Mouse (Mus musculus) large intestine, adult 2 months (tissue): ENCODE measurements around the gene Wrap73. TPM values are rescaled to one million over a fixed set of nuclear protein-coding genes. Genes with fewer than 3 reads are reported as not detected.
A peak's percentile ranks its signal among the peaks of the same experiment; 100 is the strongest.

Experiments used
- DNase-seq: peaks from one replicate; pipeline ENCODE4 v3.0.0-alpha.2; 2012; ENCODE audit warnings: low read depth, low spot score
- WGBS: fragments of 180-500 bp; shearing (Covaris S2); methylation state at CpG from one replicate; pipeline ENCODE4 v1.1.7; 2018; 5-methylcytosine and 5-hydroxymethylcytosine counted together
- polyA plus RNA-seq: library from polyadenylated mRNA; depleted of rRNA; stranded (reverse); fragments of >200 nt; gene quantifications from 2 replicates; pipeline ENCODE4 v1.2.3, GENCODE M21; 2012; rRNA removed

The Wrap73 gene
- 20.8 and 21.7 TPM in 2 replicates for polyA plus RNA-seq

DNA sequence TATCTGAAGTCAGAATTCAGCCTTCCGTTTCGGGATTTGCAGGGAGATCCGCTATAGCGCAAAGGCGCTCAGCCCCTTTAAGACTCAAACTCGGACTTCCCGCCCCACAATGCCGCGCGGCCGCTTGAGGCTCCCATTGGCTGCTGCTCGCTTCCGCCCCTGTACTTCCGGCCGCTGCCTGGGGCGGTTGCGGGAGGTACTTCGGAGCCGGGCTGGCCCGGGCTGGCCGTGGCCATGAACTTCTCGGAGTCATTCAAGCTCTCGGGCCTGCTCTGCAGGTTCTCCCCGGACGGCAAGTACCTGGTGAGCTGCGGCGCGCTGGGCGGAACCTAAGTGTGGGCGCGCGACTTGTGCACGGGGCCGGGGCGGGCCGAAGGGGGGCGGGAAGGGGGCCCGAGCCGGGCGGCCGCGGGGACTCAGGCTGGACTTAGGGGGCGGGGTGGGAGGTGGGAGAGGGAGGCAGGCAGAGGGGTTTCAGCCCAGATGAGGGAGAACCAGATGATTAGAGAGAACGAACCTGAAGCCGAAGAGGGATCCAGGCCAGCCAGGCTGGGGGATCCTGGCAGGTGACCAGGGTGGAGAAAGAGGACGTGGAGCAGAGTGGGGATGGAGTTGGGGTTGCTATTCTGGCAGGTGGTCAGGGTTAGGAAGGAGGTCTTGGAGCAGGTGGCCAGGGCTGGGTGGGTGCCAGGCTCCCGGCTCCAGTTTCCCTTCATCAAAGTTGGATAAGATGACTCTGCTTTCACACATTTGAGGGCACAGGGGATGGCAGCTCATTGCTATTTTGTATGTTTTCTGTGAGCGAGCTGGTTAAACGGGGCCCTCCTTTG lies at the start of gene Wrap73:
TSS of gene Wrap73 (plus strand) at position 162 of the 830 bp plus-strand sequence.
- DNase-seq: peak; percentile 58
- WGBS: under 1% methylated on average over 49 of the region's 49 CpGs

DNA sequence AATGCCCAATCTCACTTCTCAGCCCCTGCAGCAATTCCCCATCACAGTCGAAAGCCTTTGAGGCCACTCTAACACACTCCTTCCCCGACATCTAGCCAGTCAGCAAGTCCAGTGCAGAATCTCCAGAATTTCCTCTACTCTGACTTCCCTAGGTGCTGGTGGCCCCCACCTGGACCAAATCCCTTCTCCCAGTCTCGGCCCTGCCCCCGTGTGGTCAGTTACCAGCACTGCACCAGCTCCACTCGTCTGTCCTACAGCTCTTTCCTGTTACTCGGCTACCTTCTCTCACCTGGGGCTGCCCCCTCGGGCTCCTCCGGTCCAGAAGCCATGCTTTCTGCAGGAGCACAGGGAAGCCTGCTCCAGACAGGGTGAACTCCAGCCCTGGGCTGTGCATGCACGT lies 49.0 kb upstream of the Wrap73 start:
- no peak for DNase-seq
- WGBS: 15% methylated on average over 9 of the region's 9 CpGs

DNA sequence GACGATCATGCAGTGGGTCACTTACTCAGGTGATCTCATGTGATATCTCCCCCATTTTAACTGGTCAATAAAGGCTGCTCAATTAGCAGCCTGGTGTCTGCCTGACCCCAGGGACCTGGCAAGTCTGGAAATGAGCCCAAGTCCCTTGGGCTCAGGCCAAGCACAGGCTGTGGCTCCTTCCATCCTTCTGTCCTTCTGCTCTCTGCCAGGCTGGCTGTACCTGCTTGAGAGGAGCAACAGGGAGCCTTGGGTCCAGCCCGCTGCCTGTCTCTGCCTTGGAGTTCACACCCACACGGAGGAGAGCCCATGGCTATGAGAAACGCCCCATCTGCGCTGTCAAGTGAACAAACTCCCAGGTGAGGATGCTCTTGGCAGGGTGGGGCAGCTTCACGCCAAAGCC lies 46.1 kb upstream of the Wrap73 start:
- WGBS: 12% methylated on average over 6 of the region's 6 CpGs
- no peak for DNase-seq

DNA sequence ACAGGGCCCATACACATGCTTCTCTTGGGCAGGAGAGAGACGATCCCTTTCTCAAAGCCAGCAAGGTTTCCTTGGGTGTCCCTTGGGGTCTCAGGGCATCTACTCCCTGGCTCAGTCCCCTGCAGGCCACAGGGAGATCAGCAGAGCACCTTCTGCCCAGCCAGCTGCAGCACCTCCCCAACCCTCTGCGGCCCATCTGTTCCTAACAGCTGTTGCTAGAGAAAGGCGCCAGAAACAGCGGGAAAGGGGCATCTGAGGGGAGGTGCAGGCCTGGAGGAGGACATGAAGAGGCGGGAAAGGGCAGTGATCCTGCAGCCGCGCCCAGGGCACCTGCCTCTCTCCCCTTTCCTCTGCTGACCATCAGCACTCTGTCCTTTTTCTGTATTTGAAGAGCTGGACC lies 42.8 kb upstream of the Wrap73 start:
- DNase-seq: no peak
- 47% methylated on average over 7 of the region's 7 CpGs for WGBS

DNA sequence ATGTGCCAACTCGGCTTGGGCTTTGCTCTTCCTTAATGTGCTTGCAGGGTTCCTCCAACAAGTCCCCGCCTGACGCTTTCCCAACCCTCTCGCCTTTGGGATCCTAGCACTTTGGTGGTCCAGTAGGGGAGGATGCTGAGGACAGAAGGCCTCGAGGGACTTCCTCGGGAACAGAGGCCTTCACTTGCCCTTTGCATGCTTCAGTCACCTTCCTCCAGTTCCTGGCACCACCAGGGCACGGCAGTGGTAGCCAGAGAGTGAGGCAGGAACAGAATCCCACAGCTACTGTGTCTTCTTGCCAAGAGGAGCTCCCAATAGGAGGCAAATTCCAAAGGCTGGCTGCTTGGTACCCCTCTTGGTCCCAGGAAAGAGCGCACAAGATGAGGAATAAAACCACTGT lies 38.8 kb upstream of the Wrap73 start:
- DNase-seq: no peak
- 67% methylated on average over 8 of the region's 8 CpGs for WGBS

DNA sequence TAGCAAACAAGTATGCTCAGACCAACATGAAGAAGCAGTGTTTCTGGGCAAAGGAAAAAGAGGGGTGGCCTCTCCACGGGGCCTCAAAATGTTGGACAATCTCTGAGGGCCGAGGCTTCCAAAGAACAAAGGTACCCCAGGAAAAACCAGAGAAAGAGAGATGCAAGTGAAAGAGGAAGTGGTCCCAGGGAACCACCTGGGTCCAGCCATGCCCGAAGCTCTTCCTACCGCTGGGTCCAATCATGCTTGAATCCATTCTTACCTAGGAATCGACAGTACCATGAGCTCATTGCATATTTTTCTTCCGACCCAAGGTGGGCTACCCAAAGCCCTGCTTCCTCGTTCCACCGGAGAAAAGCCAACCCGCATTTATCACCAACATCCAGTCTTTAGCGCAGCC lies 38.3 kb upstream of the Wrap73 start:
- no peak for DNase-seq
- 84% methylated on average over 10 of the region's 10 CpGs for WGBS

DNA sequence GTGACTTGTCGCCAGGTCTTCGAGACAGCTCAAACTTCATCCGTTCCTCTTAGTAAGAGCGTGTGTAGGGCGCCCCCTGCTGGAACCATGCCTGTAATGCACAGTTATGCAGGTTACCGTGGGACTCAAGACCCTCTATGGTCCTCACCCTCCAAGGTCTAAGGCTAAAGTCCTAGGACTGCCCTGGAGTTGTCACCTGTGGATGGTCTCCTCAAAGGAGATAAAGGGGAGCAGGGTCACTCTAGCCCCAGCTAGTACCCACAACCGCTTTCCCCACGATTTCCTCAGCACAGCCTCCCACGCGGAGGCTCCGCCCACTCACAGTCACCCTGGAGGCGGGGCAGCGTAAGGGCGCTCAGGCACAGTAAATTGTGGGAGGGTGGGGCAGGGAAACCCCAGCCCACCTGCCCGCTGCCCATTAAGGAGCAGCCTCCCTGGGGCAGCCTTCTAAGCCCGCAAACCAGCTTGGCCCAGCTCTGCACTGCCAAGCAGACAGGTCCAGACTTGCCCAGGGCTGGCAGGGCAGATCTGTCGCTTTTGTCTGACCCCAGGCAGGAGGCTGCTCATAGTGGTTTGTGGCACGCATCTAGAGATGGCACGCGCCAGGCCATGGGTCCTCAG lies 36.7 kb upstream of the Wrap73 start:
- 24% methylated on average over 20 of the region's 20 CpGs for whole genome bisulfite sequencing
- DNase-seq: peak; percentile 25

DNA sequence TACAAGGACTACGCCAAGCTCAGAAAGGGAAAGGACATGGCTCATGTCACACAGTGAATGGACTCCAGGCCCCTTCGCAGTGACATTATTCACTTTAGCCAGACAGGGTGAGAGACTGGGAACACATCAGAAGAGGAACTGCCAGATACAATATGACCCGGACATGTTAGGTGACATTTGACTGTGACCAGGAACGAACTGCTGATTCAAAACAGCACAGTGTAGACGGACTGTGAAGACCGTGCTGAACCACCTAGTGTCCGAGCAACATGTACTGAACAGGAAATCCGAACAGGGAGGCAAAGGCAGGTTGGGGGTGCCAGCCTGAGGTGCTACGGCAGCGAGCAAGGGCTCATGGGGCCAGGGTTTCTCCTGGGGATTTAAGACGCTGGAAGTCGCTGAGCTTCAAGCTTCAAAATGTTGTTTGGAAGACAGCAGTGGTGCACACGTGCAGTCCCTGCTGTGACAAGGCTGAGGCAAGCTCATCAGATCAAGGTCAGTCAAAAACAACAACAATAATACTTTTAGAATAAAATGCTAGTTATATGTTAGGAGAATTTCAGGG lies 35.6 kb upstream of the Wrap73 start:
- DNase-seq: no peak
- WGBS: 77% methylated on average over 13 of the region's 13 CpGs

DNA sequence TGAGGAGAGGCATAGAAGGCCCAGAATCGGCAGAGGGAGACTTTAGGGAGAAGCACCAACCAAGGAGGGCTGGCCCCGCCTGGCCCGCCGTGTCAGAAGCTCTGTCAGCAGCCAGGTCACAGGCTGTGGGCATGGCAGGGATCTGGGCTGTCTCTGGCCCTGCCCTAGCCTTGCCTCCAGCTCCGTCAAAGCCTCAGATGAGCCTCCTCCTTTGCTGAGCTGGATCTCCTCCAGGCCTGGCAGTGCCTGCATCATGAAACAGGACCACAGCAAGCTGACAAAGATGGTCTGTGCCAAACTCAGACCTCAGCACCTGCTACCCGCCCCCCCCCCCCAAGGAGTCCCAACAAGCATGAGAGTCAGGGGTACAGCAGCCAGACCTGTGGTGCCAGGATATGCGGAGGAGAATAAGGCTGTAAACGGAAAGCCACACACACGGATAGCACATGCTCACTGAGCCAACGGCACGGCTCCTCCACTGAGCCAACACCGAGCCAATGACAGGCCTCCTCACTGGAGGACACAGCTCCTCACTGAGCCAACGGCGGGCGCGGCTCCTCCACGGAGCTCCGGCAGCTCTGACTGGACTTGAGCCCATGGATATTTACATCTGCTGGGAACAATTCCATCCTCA lies 32.8 kb upstream of the Wrap73 start:
- 17% methylated on average over 18 of the region's 18 CpGs for whole genome bisulfite sequencing
- no peak for DNase-seq

DNA sequence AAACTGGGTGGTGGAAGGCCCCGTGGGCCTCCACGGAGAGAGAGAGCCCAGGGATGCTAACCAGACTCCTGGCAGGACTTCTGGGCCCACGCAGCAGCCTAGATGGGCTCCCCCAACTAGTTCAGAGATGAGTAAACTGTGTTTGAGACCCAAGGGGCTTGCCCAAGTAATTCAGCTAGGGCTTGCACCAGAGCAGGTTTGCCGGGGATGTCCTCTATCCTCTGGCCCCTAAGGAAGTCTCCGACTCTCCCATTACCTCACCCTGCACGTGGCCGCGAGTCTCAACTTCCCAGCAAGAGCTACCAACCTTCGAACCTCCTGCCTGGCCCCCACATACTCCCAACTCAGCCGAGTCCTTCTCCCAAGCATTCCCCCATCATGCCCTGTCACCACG lies 32.3 kb upstream of the Wrap73 start:
- no peak for DNase-seq
- WGBS: 65% methylated on average over 11 of the region's 11 CpGs

DNA sequence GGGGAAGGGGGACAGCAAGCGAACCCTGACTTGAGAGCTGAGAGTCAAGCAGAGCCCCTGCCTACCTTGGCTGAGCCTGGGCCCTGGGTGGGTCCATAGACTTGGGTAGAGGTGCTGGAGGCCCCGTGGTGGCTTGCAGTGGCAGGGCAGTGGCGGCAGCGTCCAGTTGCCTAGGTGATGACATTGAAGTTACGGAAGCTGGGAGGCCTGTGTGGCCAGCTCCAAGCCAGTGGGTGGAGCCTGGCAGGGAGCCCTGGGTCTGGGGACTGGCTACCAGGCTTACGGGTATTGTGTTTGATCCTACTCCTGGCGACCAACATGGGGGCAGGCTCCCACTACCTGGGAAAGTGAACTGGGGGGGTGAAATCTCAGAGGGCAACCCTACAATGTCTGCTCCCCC lies 25.8 kb upstream of the Wrap73 start:
- DNase-seq: no peak
- 69% methylated on average over 7 of the region's 7 CpGs for WGBS

DNA sequence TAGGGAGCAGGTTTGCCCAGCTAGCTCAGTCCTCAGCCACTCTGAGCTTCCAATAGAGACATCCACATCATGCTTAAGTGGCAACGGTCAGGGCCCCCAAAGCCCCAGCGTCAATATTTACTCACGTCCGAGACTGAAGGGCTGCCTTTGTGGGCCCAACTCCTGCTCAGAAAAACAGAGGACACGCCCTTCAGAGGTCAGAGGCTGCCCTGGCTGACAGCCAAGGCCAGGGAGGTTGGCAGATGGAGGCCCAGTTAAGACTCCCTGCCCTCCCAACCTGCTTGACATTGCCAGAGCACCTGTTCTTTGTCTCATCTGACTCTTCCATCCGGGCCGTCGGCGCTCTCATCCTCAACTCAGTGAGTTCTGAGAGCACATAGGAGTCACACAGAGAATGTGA lies 23.4 kb upstream of the Wrap73 start:
- WGBS: 23% methylated on average over 9 of the region's 9 CpGs
- DNase-seq: no peak

DNA sequence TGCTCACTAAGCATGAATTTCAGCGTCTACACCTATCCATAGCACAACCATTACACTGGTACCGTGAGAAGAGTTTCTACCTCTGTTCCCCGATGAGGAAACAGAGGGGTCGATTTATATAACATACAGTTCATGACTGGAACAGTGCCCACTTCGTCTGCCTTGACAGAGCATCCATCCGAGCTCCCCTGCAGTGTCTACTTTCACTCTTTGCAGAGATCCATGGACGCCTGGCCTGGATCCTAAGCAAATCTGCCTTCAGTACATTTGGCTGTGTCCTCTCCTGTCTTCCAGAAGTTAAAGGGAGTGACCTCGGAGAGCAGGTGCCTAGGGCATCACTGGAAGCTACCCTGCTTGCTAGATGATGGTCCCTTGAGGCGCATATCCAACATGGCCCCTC lies 23.0 kb upstream of the Wrap73 start:
- WGBS: 56% methylated on average over 9 of the region's 9 CpGs
- no peak for DNase-seq

DNA sequence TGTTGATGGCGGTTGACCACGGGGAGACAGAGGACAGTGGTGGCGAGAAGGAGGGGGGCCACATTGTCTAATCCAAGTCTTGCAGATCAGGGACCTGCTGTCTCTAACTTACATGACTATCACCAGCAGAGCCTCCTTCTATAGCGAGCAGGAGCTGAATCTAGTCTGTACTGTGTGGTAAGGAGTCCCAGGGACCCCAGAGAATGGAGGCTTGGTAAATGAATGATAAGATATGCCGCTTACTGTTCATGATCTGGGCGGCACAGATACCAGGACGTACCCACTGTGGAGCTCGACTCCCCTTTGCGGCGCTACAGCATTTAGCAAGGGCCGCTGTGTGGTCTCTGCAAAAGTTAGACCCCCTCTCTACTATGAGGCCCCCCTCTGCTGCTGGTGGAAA lies 20.4 kb upstream of the Wrap73 start:
- DNase-seq: no peak
- 86% methylated on average over 11 of the region's 11 CpGs for WGBS

DNA sequence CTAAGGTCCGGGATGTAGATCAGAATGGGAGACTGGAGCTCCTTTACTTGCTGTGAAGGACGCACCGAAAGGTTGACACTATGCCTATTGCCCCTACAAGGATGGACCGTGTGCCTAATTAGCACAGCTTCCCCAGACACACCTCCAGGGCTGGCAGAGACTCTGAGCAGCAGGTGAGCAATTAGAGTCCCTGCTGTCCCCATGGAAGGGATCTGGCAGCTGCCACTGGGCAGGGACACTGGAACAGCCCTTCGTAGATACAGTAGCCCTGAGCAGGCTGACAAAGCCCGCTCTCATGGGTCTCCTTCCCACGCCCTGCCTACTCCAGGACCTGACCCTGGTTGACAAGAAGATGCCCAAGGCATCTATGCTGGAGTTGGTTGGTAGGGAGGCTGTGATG lies 19.8 kb upstream of the Wrap73 start:
- 63% methylated on average over 7 of the region's 7 CpGs for WGBS
- no peak for DNase-seq

DNA sequence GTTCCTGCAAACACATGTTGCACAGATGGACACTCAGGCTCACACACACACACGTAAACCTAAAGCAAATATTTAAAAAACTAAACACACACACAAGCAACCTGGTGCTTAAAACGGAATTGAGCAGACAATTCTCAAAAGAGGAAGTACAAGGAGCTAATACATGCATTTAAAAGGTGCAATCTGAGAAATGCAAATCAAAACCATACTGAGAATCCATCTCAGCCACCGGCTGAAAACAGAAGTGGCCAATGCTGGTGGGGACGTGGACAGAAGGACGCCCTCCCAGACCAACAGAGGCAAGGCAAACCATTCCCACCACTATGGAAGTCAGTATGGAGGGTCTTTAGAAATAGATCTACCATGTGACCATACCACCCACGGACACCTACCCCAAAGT lies 18.6 kb upstream of the Wrap73 start:
- no peak for DNase-seq
- WGBS: 47% methylated on average over 6 of the region's 6 CpGs

DNA sequence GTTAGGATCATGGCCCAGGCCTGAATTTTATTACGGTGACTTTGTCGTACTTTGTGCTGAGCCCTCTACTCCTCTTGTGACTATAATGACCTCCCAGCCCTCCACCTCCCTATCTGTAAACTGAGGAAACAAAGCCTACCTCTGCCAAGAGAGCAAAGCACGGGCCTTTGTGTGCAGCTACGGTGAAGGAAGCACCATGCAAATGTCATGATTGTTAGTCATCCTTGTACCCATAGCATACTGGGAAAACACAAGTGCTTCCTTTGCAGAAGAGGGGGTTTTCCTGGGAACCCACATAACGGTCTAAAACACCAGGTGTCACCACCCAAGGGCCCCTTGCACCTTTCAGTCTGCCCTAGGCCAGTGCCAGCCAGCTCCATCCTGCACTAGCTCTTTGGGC lies 17.0 kb upstream of the Wrap73 start:
- DNase-seq: no peak
- 59% methylated on average over 5 of the region's 5 CpGs for WGBS

DNA sequence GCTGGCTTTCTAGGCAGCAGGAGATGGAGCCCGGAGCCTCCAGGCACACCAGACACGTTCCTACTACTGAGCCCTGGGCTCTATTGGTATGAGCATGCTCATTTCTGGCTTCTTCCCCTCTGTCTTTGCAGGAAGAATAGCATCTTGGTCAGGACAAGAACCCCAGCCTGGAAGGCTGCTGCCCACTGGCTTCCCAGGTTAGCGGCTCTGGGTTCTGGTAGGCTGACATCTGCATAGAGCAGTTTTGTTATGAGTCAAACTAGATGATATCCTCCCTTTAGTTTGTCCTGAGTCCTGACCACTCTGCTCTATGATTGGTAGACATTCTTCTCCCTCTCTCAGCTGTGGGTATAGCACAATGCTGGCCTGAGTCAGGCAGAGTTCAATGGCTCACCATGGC lies 14.9 kb upstream of the Wrap73 start:
- WGBS: 66% methylated on average over 3 of the region's 3 CpGs
- DNase-seq: no peak

DNA sequence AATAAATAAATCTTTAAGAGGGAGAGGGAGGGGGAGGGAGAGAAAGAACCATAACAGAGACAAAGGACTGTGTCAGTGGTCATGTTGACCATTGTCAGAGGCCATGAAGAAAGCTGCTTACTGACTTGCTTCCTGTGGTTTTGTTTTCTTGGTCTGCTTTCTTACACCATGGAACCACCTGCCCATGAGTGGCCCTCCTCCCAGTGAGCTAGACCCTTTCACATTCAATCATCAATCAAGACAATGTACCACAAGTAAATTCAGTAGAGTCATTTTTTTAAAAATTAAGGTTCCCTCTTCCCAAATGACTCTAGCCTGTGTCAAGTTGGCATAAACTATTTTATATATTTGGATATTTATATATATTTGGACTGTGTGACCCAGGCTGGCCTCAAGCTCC lies 12.2 kb upstream of the Wrap73 start:
- DNase-seq: no peak

DNA sequence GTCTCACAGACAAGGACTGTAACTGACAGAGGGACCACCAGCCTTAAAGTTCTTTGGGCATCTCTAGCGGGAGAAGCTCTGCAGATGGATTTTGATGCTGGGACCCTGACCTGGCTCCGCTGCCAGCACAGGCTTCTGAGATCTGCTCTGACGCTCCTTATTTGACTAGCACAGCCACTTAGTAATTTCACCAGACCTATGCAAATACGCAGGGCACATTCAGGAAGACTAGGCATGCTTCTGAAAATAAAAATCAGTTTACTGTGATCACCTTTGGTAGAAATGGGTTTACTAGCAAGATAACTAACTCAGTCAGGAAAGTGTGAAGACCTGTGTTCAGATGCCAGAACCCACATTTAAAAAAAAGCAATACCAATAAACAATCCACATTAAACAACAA lies 10.3 kb upstream of the Wrap73 start:
- WGBS: 76% methylated on average over 4 of the region's 4 CpGs
- DNase-seq: no peak

DNA sequence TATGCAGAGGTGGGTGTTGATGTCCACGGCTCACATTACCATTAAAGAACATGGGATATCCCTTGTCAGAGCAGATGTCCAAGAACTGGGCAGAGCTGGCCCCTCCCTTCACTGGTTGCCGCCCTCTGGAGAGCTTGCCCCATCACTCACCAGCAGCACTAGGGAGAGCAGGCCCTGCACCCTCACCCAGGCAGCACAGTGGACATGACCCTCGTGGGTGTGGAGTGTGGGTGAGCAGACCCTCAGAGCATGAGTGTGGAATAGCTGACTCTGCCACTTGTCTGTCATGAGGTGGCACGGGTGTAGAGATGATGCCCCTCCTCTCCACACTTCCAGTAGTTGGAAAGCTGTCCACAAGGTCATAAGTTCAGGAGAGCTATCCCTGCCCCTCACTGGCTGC lies 7.4 kb upstream of the Wrap73 start:
- WGBS: 51% methylated on average over 4 of the region's 4 CpGs

More for the DNA sequence above, 7.4 kb upstream of the Wrap73 start:
- no peak for DNase-seq
